Mouse (Mus musculus): ENCODE results near the gene Th.

- no peak for TF ChIP-seq POLR2A (IDR thresholded peaks at IDR 0.05; ENCODE audit: borderline replicate concordance, extremely low read depth, insufficient read depth, insufficient read length, poor library complexity, severe bottlenecking)
- no peak for TF ChIP-seq CTCF (IDR thresholded peaks at IDR 0.05; ENCODE audit: borderline replicate concordance, extremely low read depth, insufficient read depth, insufficient read length)
Measured at GRCm38 (mm10) chr7:142893721-142894639, 36.9 kb downstream of the Th start.
